In genomic region chrX:112567716-112568115, GRCm38 (mm10) we compare ENCODE assay signal across 19 mouse cellular contexts. TPM values are rescaled to one million over a fixed set of nuclear protein-coding genes. Genes with fewer than 3 reads are reported as not detected.
A peak's percentile ranks its signal among the peaks of the same experiment; 100 is the strongest.
DNase-seq lines count a peak whose midpoint lies in the region; ATAC-seq and TF ChIP-seq lines count a peak whose summit lies in the region.
"Had no signal": no experiment of that assay in that cellular context is flagged by ENCODE, and none has a peak within 500 bp of the region (broad histone marks: within the 10 kb centered on the region; RNA-seq: fewer than 3 reads in every experiment).

No protein-coding gene starts in this region.

- H3K27me3 ChIP-seq in hindbrain, postnatal 0 days (ENCODE audit: insufficient read depth, low read length): no peaks in the 10 kb centered on the region
- no peaks in the 10 kb centered on the region for H3K27me3 ChIP-seq in hindbrain, embryonic 12.5 days
- H3K27me3 ChIP-seq: heart, embryonic 15.5 days; neural tube, embryonic 12.5 days had no signal

- no peak overlapping the region for H3K4me3 ChIP-seq in hindbrain, postnatal 0 days (ENCODE audit: low read length)
- H3K4me3 ChIP-seq in hindbrain, embryonic 12.5 days: no peak overlapping the region
- H3K4me3 ChIP-seq: embryonic facial prominence, embryonic 10.5 days; heart, embryonic 15.5 days; neural tube, embryonic 12.5 days had no signal

- ATAC-seq in hindbrain, postnatal 0 days: no peak
- ATAC-seq in hindbrain, embryonic 12.5 days (ENCODE audit: low FRiP score): no peak
- ATAC-seq: inflammation-experienced regulatory T-cells, adult 6 months had no signal

- no peak overlapping the region for H3K4me2 ChIP-seq in hindbrain, postnatal 0 days (ENCODE audit: low read depth, low read length)
- H3K4me2 ChIP-seq in hindbrain, embryonic 12.5 days (replicated peaks): no peak overlapping the region
- H3K4me2 ChIP-seq: heart, embryonic 15.5 days; midbrain, embryonic 11.5 days; neural tube, embryonic 12.5 days had no signal

- H3K4me1 ChIP-seq in hindbrain, postnatal 0 days (ENCODE audit: insufficient read depth, low read length): no peaks in the 10 kb centered on the region
- H3K4me1 ChIP-seq in hindbrain, embryonic 12.5 days: no peaks in the 10 kb centered on the region
- H3K4me1 ChIP-seq: embryonic facial prominence, embryonic 10.5 days; heart, embryonic 15.5 days; neural tube, embryonic 12.5 days had no signal

- no peak overlapping the region for H3K27ac ChIP-seq in hindbrain, postnatal 0 days
- H3K27ac ChIP-seq in hindbrain, embryonic 12.5 days: no peak overlapping the region
- H3K27ac ChIP-seq: embryonic facial prominence, embryonic 10.5 days; heart, embryonic 15.5 days; liver, embryonic 14.5 days; neural tube, embryonic 12.5 days had no signal

- H3K9me3 ChIP-seq in hindbrain, postnatal 0 days (ENCODE audit: low read length): no peaks in the 10 kb centered on the region
- no peaks in the 10 kb centered on the region for H3K9me3 ChIP-seq in hindbrain, embryonic 12.5 days (replicated peaks)
- H3K9me3 ChIP-seq: embryonic facial prominence, embryonic 10.5 days; heart, embryonic 15.5 days; neural tube, embryonic 12.5 days had no signal

- H3K36me3 ChIP-seq in hindbrain, postnatal 0 days (ENCODE audit: insufficient read depth, low read length): no peaks in the 10 kb centered on the region
- no peaks in the 10 kb centered on the region for H3K36me3 ChIP-seq in hindbrain, embryonic 12.5 days
- H3K36me3 ChIP-seq: embryonic facial prominence, embryonic 10.5 days; heart, embryonic 15.5 days; neural tube, embryonic 12.5 days had no signal

- H3K9ac ChIP-seq in hindbrain, postnatal 0 days (replicated peaks; ENCODE audit: low read length): no peak overlapping the region
- no peak overlapping the region for H3K9ac ChIP-seq in hindbrain, embryonic 12.5 days
- H3K9ac ChIP-seq: heart, embryonic 15.5 days; liver, embryonic 14.5 days; neural tube, embryonic 12.5 days had no signal

- peak; percentile 5 for DNase-seq in adrenal gland, postnatal 10 days
- no peak for DNase-seq in adrenal gland, adult 2 months
- DNase-seq in cerebellum, postnatal 14 days: peak; percentile 51 to 53
- no peak for DNase-seq in cerebellum, adult 11-12 months
- peak; percentile 9 for DNase-seq in hindbrain, postnatal 0 days (ENCODE audit: low spot score)
- DNase-seq in brain, adult 2 months (ENCODE audit: low read depth, low spot score): peak; percentile 1
- DNase-seq in left cerebral cortex, adult 9 months (ENCODE audit: low spot score in 2 of 2): no peak
- DNase-seq: heart, adult 18-20 months; kidney, adult 8-10 months; right cerebral cortex, postnatal 25 days; thymus, adult 2 months had no signal

- WGBS in hindbrain, postnatal 0 days: 61% methylated on average over 2 of the region's 2 CpGs
- 89% methylated on average over 2 of the region's 2 CpGs for WGBS in hindbrain, embryonic 12.5 days

- TF ChIP-seq CTCF in hindbrain, postnatal 0 days (IDR thresholded peaks at IDR 0.05; ENCODE audit: low read depth): no peak

RNA-seq across cellular contexts. Expression of gene Zfp711, which starts 32.6 kb away (rescaled TPM):
- 1 to 10 TPM; 1.4 to 2.6 TPM for total RNA-seq in adrenal gland, postnatal 10 days (2021)
- under 1 TPM; 0.17 TPM for total RNA-seq in adrenal gland, adult 2 months (2021)
- 0.04 TPM in 2 replicates for polyA plus RNA-seq in adrenal gland, adult 2 months (2012; rRNA removed)
- 16.3 and 16.6 TPM in 2 replicates for total RNA-seq in hindbrain, postnatal 0 days (2014; rRNA removed)
- polyA plus RNA-seq in hindbrain, postnatal 0 days (2015; fragmentation: Nextera tagmentation; extraction: Ambion mirVana): 25.4 and 27.3 TPM in 2 replicates
- polyA plus RNA-seq in hindbrain, embryonic 12.5 days (2016; fragmentation: Nextera tagmentation; extraction: Ambion mirVana): 30.4 and 34.0 TPM in 2 replicates
- polyA plus RNA-seq: spleen, adult 2 months had no signal

Comparison
In these comparisons a context has a peak if more than half of its experiments do, and no peak if none do; other contexts are left out.
1. DNase-seq: peak in adrenal gland, postnatal 10 days (single experiment), cerebellum, postnatal 14 days (2 of 2), hindbrain, postnatal 0 days (single experiment) and brain, adult 2 months (single experiment); none in adrenal gland, adult 2 months (single experiment), cerebellum, adult 11-12 months (single experiment) and left cerebral cortex, adult 9 months (0 of 2).